Mouse (Mus musculus) ovary, adult 18-20 months (tissue): ENCODE measurements around the gene Vmn1r137.
"Not testable (repeated sequence)": the region's sequence is repeated elsewhere in the genome, so short reads cannot be mapped to it uniquely, and the experiment has no call there.

Experiments used
- DNase-seq: peaks from one replicate; pipeline ENCODE4 v3.0.0; 2022; ENCODE audit warnings: low spot score, mixed read lengths

The Vmn1r137 gene

DNA sequence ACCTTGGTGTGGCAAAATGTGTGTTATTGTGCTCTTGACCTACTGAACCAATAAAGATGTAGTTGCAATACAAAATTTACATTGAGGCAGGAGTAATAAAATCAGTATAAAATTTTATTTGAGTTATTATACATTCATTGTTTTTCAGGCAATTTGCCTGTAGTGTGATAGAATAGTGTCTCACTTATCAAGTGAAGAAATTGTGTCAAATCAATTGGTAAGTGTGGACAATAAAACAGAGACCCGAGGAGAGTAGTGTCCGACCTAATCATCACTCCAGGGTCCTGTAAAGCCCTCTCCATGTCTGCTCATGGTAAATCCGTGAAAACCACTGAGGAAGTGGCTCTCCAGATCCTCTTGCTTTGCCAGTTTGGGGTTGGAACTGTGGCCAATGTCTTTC is at the start of gene Vmn1r137:
Gene Vmn1r137 (plus strand): TSS at position 301 of the 400 bp plus-strand sequence.
- DNase-seq = not testable (repeated sequence)

DNA sequence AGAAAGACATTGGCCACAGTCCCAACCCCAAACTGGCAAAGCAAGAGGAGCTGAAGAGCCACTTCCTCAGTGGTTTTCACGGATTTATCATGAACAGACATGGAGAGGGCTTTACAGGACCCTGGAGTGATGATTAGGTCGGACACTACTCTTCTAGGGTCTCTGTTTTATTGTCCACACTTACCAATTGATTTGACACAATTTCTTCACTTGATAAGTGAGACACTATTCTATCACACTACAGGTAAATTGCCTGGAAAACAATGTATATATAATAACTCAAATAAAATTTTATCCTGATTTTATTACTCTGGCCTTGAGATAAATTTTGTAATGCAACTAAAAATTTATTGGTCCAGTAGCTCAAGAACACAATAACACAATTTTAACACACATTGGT is 34.4 kb downstream of the Vmn1r137 start, which contains the start of gene Vmn1r138:
Gene Vmn1r138 (minus strand): TSS at position 101 of the 400 bp plus-strand sequence.
- DNase-seq = not testable (repeated sequence)
